8 mouse cellular contexts compared by ENCODE assay signal in the genomic region with DNA sequence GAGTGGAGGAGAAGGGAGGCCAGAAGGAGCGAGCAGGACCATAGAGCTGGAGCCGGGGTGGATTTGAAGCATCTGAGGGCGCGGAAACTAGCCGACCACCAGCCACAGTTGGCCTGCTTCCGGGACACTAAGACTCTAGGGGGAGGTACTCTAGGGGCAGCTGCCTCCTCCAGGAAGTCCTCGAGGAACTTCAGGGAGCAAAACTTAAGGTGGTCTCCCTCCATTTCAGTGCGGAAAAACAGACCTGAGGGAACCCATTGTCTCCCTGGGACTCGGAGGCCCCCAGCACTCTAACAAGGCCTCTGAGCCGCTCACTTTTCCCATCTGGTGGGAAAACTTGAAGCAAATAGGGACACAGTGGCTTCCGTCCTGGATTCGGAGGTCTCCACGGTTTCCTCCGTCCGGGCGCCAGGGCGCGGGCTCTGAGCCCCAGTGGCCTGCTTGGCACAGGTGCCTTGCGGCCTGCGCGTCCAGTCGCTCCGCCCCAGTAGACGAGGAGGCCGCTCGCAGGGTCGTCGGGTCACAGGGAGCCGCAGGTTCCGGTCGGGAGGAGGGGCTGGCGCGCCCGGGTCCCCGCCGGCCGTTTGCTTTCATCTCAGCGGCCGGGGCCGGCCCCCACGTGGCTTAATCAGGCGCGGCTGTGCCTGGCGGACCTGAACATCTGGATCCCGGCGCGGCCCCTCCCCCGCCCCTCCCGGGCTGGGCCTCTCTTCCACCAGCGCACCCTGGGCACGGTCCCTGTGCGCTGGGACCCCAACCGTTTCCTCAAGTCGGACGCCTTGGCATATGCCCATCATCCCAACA. TPM values are rescaled to one million over a fixed set of nuclear protein-coding genes. Genes with fewer than 3 reads are reported as not detected.
A peak's percentile ranks its signal among the peaks of the same experiment; 100 is the strongest.
DNase-seq lines count a peak whose midpoint lies in the region; ATAC-seq and TF ChIP-seq lines count a peak whose summit lies in the region.

No protein-coding gene starts in this region.

- peak overlapping the region; percentile 16; the same call in 1 of the 2 replicates for H3K9ac ChIP-seq in hindbrain, embryonic 11.5 days (ENCODE audit: low read depth, low read length)
- peak overlapping the region; percentile 21; the same call in 1 of the 2 replicates for H3K9ac ChIP-seq in liver, adult 2 months (ENCODE audit: low read depth, low read length)
- H3K9ac ChIP-seq in midbrain, postnatal 0 days (replicated peaks; ENCODE audit: low read length, poor library complexity, severe bottlenecking): peak overlapping the region; percentile 36; the same call in 1 of the 2 replicates

- peak overlapping the region; percentile 25 for H3K4me3 ChIP-seq in hindbrain, embryonic 11.5 days (ENCODE audit: low read depth, low read length)
- H3K4me3 ChIP-seq in liver, adult 2 months (ENCODE audit: insufficient read depth, low read depth, low read length): peak overlapping the region; percentile 8; the same call in 1 of the 2 replicates
- peak overlapping the region; percentile 63 for H3K4me3 ChIP-seq in midbrain, postnatal 0 days (ENCODE audit: low read depth, low read length)

- H3K27ac ChIP-seq in hindbrain, embryonic 11.5 days (ENCODE audit: low read depth, low read length): no peak overlapping the region
- H3K27ac ChIP-seq in liver, adult 2 months (replicated peaks; ENCODE audit: insufficient read depth, low read depth, low read length): no peak overlapping the region
- H3K27ac ChIP-seq in midbrain, postnatal 0 days (ENCODE audit: low read depth, low read length): no peak overlapping the region

- H3K9me3 ChIP-seq in hindbrain, embryonic 11.5 days (ENCODE audit: control insufficient read depth, low read length): no peaks in the 10 kb centered on the region
- H3K9me3 ChIP-seq in midbrain, postnatal 0 days (ENCODE audit: low read length): no peaks in the 10 kb centered on the region

- H3K4me1 ChIP-seq in hindbrain, embryonic 11.5 days (replicated peaks; ENCODE audit: control insufficient read depth, insufficient read depth, low read length): peaks cover 19% of the 10 kb centered on the region
- H3K4me1 ChIP-seq in liver, adult 2 months (ENCODE audit: control insufficient read depth, insufficient read depth, low read length): peaks cover 3% of the 10 kb centered on the region
- peaks cover 18% of the 10 kb centered on the region for H3K4me1 ChIP-seq in midbrain, postnatal 0 days (ENCODE audit: insufficient read depth, low read length)

- no peak for ATAC-seq in hindbrain, embryonic 11.5 days (ENCODE audit: low FRiP score)
- no peak for ATAC-seq in midbrain, postnatal 0 days (ENCODE audit: low FRiP score)

- no peak for TF ChIP-seq POLR2A in liver, adult 2 months (IDR thresholded peaks at IDR 0.05; ENCODE audit: extremely low read depth, insufficient read depth, low read length)

- DNase-seq in adrenal gland, postnatal 10 days: peak; percentile 43
- DNase-seq in adrenal gland, postnatal 14 days: no peak
- DNase-seq in MN1 (ENCODE audit: low spot score): peak; percentile 67
- DNase-seq in hindbrain, embryonic 11.5 days (ENCODE audit: low spot score): peak; percentile 59
- peak; percentile 39 for DNase-seq in liver, adult 2 months (ENCODE audit: extremely low read depth, low read depth, low spot score)
- no peak for DNase-seq in midbrain, postnatal 0 days (ENCODE audit: low spot score)
- no peak for DNase-seq in left cerebral cortex, adult 8-10 months (ENCODE audit: low spot score in 2 of 2)
- DNase-seq in layer of hippocampus, postnatal 10 days (ENCODE audit: low spot score in 2 of 2): no peak

- H3K36me3 ChIP-seq in hindbrain, embryonic 11.5 days (ENCODE audit: control insufficient read depth, insufficient read depth, low read length): no peaks in the 10 kb centered on the region
- H3K36me3 ChIP-seq in liver, adult 2 months (ENCODE audit: control insufficient read depth, insufficient read depth, low read length): no peaks in the 10 kb centered on the region
- H3K36me3 ChIP-seq in midbrain, postnatal 0 days (ENCODE audit: insufficient read depth, low read length): peaks cover 11% of the 10 kb centered on the region; the same call in 1 of the 2 replicates

- 2% methylated on average over 55 of the region's 55 CpGs for WGBS in hindbrain, embryonic 11.5 days
- 7% methylated on average over 55 of the region's 55 CpGs for WGBS in liver, adult 2 months
- 3% methylated on average over 52 of the region's 55 CpGs for WGBS in midbrain, postnatal 0 days

- H3K79me2 ChIP-seq in liver, adult 2 months (ENCODE audit: control insufficient read depth, insufficient read depth, low read length): no peaks in the 10 kb centered on the region

- no peak for TF ChIP-seq CTCF in liver, adult 2 months (IDR thresholded peaks at IDR 0.05; ENCODE audit: low read depth, low read length)
- no peak for TF ChIP-seq CTCF in midbrain, postnatal 0 days (IDR thresholded peaks at IDR 0.05)

- H3K4me2 ChIP-seq in hindbrain, embryonic 11.5 days (replicated peaks; ENCODE audit: low read depth, low read length): peak overlapping the region; percentile 38
- H3K4me2 ChIP-seq in midbrain, postnatal 0 days (ENCODE audit: low read depth, low read length, poor library complexity, severe bottlenecking): peak overlapping the region; percentile 69

- peaks cover 90% of the 10 kb centered on the region for H3K27me3 ChIP-seq in hindbrain, embryonic 11.5 days (ENCODE audit: control insufficient read depth, insufficient read depth, low read length)
- peaks cover 29% of the 10 kb centered on the region for H3K27me3 ChIP-seq in liver, adult 2 months (ENCODE audit: control insufficient read depth, insufficient read depth, low read length)
- peaks cover 53% of the 10 kb centered on the region for H3K27me3 ChIP-seq in midbrain, postnatal 0 days (ENCODE audit: insufficient read depth, low read length)

RNA-seq across cellular contexts. Expression of gene Tmem59l, which starts 1.0 kb away (rescaled TPM):
- 1 to 10 TPM; 2.9 to 4.5 TPM for total RNA-seq in adrenal gland, postnatal 10 days (2021)
- 4.6 and 5.6 TPM in 2 replicates for total RNA-seq in adrenal gland, postnatal 14 days (2021)
- polyA plus RNA-seq in hindbrain, embryonic 11.5 days (2014; fragmentation: Nextera tagmentation; extraction: Ambion mirVana): 15.6 and 19.6 TPM in 2 replicates
- 0.34 TPM in 1 of 2 replicates, not detected in the other for total RNA-seq in liver, adult 2 months (2014; rRNA removed)
- polyA plus RNA-seq in liver, adult 2 months (2012; rRNA removed): 0.10 TPM in 1 of 2 replicates, not detected in the other
- total RNA-seq in midbrain, postnatal 0 days (2014; rRNA removed): 168 and 206 TPM in 2 replicates
- polyA plus RNA-seq in midbrain, postnatal 0 days (2015; fragmentation: Nextera tagmentation; extraction: Ambion mirVana): 203 and 226 TPM in 2 replicates
- 100 to 1,000 TPM; 271 to 280 (median 273) TPM for total RNA-seq in left cerebral cortex, adult 8-10 months (2022)
- 100 to 1,000 TPM; 174 to 175 TPM for total RNA-seq in layer of hippocampus, postnatal 10 days (2021)

RNA-seq across cellular contexts. Expression of gene Crlf1, which starts 4.8 kb away (rescaled TPM):
- total RNA-seq in adrenal gland, postnatal 10 days (2021): under 1 TPM; 0.21 to 0.42 TPM
- not detected in 2 replicates for total RNA-seq in adrenal gland, postnatal 14 days (2021)
- 2.4 and 6.6 TPM in 2 replicates for polyA plus RNA-seq in hindbrain, embryonic 11.5 days (2014; fragmentation: Nextera tagmentation; extraction: Ambion mirVana)
- not detected in 2 replicates for total RNA-seq in liver, adult 2 months (2014; rRNA removed)
- not detected in 2 replicates for polyA plus RNA-seq in liver, adult 2 months (2012; rRNA removed)
- 4.1 and 4.3 TPM in 2 replicates for total RNA-seq in midbrain, postnatal 0 days (2014; rRNA removed)
- polyA plus RNA-seq in midbrain, postnatal 0 days (2015; fragmentation: Nextera tagmentation; extraction: Ambion mirVana): 9.4 and 10.9 TPM in 2 replicates
- total RNA-seq in left cerebral cortex, adult 8-10 months (2022): 1 to 10 TPM in 2 of 4 experiments, under 1 TPM in 2; 0.94 to 1.6 (median 1.2) TPM
- total RNA-seq in layer of hippocampus, postnatal 10 days (2021): 10 to 100 TPM; 21.3 to 22.0 TPM

RNA-seq across cellular contexts. Expression of gene Klhl26, which starts 11.4 kb away (rescaled TPM):
- total RNA-seq in adrenal gland, postnatal 10 days (2021): 10 to 100 TPM; 14.0 to 15.1 TPM
- 15.7 and 16.3 TPM in 2 replicates for total RNA-seq in adrenal gland, postnatal 14 days (2021)
- 11.1 and 12.8 TPM in 2 replicates for polyA plus RNA-seq in hindbrain, embryonic 11.5 days (2014; fragmentation: Nextera tagmentation; extraction: Ambion mirVana)
- 3.5 and 4.5 TPM in 2 replicates for total RNA-seq in liver, adult 2 months (2014; rRNA removed)
- polyA plus RNA-seq in liver, adult 2 months (2012; rRNA removed): 13.7 and 15.3 TPM in 2 replicates
- total RNA-seq in midbrain, postnatal 0 days (2014; rRNA removed): 48.9 and 51.0 TPM in 2 replicates
- 39.4 TPM in 2 replicates for polyA plus RNA-seq in midbrain, postnatal 0 days (2015; fragmentation: Nextera tagmentation; extraction: Ambion mirVana)
- 10 to 100 TPM; 39.1 to 42.8 (median 40.4) TPM for total RNA-seq in left cerebral cortex, adult 8-10 months (2022)
- total RNA-seq in layer of hippocampus, postnatal 10 days (2021): 10 to 100 TPM; 35.6 to 38.4 TPM

RNA-seq across cellular contexts. Expression of gene Rex1bd, which starts 18.4 kb away (rescaled TPM):
- total RNA-seq in adrenal gland, postnatal 10 days (2021): 100 to 1,000 TPM; 121 to 130 TPM
- total RNA-seq in adrenal gland, postnatal 14 days (2021): 116 and 123 TPM in 2 replicates
- 129 and 136 TPM in 2 replicates for polyA plus RNA-seq in hindbrain, embryonic 11.5 days (2014; fragmentation: Nextera tagmentation; extraction: Ambion mirVana)
- 60.8 and 75.2 TPM in 2 replicates for total RNA-seq in liver, adult 2 months (2014; rRNA removed)
- 141 and 152 TPM in 2 replicates for polyA plus RNA-seq in liver, adult 2 months (2012; rRNA removed)
- 118 and 121 TPM in 2 replicates for total RNA-seq in midbrain, postnatal 0 days (2014; rRNA removed)
- 198 and 212 TPM in 2 replicates for polyA plus RNA-seq in midbrain, postnatal 0 days (2015; fragmentation: Nextera tagmentation; extraction: Ambion mirVana)
- 100 to 1,000 TPM; 103 to 117 (median 109) TPM for total RNA-seq in left cerebral cortex, adult 8-10 months (2022)
- 100 to 1,000 TPM in 1 of 2 experiments, 10 to 100 TPM in 1; 97.8 to 106 TPM for total RNA-seq in layer of hippocampus, postnatal 10 days (2021)

RNA-seq across cellular contexts. Expression of gene Uba52, which starts 22.4 kb away (rescaled TPM):
- 1,000 to 10,000 TPM; 1,751 to 1,916 TPM for total RNA-seq in adrenal gland, postnatal 10 days (2021)
- 1,600 and 1,776 TPM in 2 replicates for total RNA-seq in adrenal gland, postnatal 14 days (2021)
- polyA plus RNA-seq in hindbrain, embryonic 11.5 days (2014; fragmentation: Nextera tagmentation; extraction: Ambion mirVana): 814 and 839 TPM in 2 replicates
- total RNA-seq in liver, adult 2 months (2014; rRNA removed): 750 and 1,062 TPM in 2 replicates
- 596 and 770 TPM in 2 replicates for polyA plus RNA-seq in liver, adult 2 months (2012; rRNA removed)
- total RNA-seq in midbrain, postnatal 0 days (2014; rRNA removed): 357 and 402 TPM in 2 replicates
- 721 and 736 TPM in 2 replicates for polyA plus RNA-seq in midbrain, postnatal 0 days (2015; fragmentation: Nextera tagmentation; extraction: Ambion mirVana)
- total RNA-seq in left cerebral cortex, adult 8-10 months (2022): 1,000 to 10,000 TPM in 1 of 4 experiments, 100 to 1,000 TPM in 3; 847 to 1,003 (median 930) TPM
- total RNA-seq in layer of hippocampus, postnatal 10 days (2021): 1,000 to 10,000 TPM in 1 of 2 experiments, 100 to 1,000 TPM in 1; 916 to 1,148 TPM

Comparison
In these comparisons a context has a peak if more than half of its experiments do, and no peak if none do; other contexts are left out.
1. DNase-seq: peak in adrenal gland, postnatal 10 days (single experiment), MN1 (single experiment), hindbrain, embryonic 11.5 days (single experiment) and liver, adult 2 months (single experiment); none in adrenal gland, postnatal 14 days (single experiment), midbrain, postnatal 0 days (single experiment), left cerebral cortex, adult 8-10 months (0 of 2) and layer of hippocampus, postnatal 10 days (0 of 2).
2. H3K4me3 ChIP-seq: peak in every context shown above with its lines; median percentile 63 in midbrain, postnatal 0 days; 25 in hindbrain, embryonic 11.5 days; 8 in liver, adult 2 months.
3. RNA of gene Tmem59l, which starts 1.0 kb away (total RNA-seq): 271 to 280 TPM in left cerebral cortex, adult 8-10 months, 168 to 206 TPM in midbrain, postnatal 0 days and 174 to 175 TPM in layer of hippocampus, postnatal 10 days; 4.6 to 5.6 TPM in adrenal gland, postnatal 14 days, 2.9 to 4.5 TPM in adrenal gland, postnatal 10 days and 0.34 TPM in liver, adult 2 months; every median in the first group is over 10 times any median in the second.
4. Peak in every context shown above with its lines, with median percentiles within 50 percentile points of each other: H3K9ac ChIP-seq.